Mouse (Mus musculus) heart, postnatal 0 days (tissue): Measurements from ENCODE around the gene Prmt1.

Experiments used
- CTCF ChIP-seq: IDR thresholded peaks from 2 replicates; pipeline ENCODE4 v1.5.1; 2016; ENCODE audit warnings: antibody characterized with exemption, control low read depth, low read depth
- EP300 ChIP-seq: IDR thresholded peaks from 2 replicates; pipeline ENCODE4 v1.6.1; 2016; ENCODE audit warnings: antibody characterized with exemption, low read depth

DNA sequence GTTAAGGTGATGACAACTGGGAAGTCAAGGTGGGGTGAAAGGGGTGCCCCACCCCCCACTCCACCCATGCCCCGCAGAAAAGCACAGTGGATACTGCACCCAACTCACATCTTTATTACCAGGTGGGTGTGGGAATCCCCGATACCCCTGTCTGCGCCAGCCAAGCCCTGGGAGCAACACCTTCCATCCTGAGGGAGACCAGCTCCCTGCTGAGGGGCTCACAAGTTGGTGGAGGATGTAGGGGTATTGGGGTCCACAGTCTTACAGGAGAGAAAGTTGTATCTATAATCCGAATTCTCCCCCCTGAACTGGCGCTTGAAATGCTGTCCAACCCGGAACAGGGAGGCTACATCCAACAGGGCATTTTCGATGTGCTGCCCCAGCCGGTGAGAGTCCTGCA lies 27.1 kb downstream of the Prmt1 start:
- TF ChIP-seq CTCF (no peak), EP300 (no peak)
